Mouse (Mus musculus) liver, embryonic 16.5 days (tissue): ENCODE results near the gene Hspa1l. TPM values are rescaled to one million over a fixed set of nuclear protein-coding genes. Genes with fewer than 3 reads are reported as not detected.
"Not testable (repeated sequence)": the region's sequence is repeated elsewhere in the genome, so short reads cannot be mapped to it uniquely, and the experiment has no call there.

Experiments
- ATAC-seq: fragments of 200-750 bp; cut with Nextera tagmentation; 2 replicates; pipeline ENCODE4 v1.8.0; 2017; ENCODE audit warnings: low read depth, mild to moderate bottlenecking, moderate number of reproducible peaks, moderate library complexity
- H3K27ac ChIP-seq: fragments of 300-500 bp; sonication (generic); 2 replicates; pipeline ENCODE4 v1.5.1; 2014; ENCODE audit warnings: mild to moderate bottlenecking, low read length
- H3K27me3 ChIP-seq: fragments of 300-500 bp; sonication (generic); 2 replicates; pipeline ENCODE4 v1.6.1; 2014; ENCODE audit warnings: low read depth, low read length, mixed read lengths; ENCODE audit not compliant: control insufficient read depth, insufficient read depth
- H3K36me3 ChIP-seq: fragments of 300-500 bp; sonication (generic); 2 replicates; pipeline ENCODE4 v1.6.1; 2014; ENCODE audit warnings: mild to moderate bottlenecking; ENCODE audit not compliant: control insufficient read depth, insufficient read depth
- H3K4me1 ChIP-seq: fragments of 300-500 bp; sonication (generic); 2 replicates; pipeline ENCODE4 v1.6.1; 2014; ENCODE audit warnings: low read depth, low read length, mixed read lengths; ENCODE audit not compliant: control insufficient read depth
- H3K4me2 ChIP-seq: fragments of 300-500 bp; sonication (generic); 2 replicates; pipeline ENCODE4 v1.6.1; 2014; ENCODE audit warnings: low read depth, low read length, mixed read lengths
- H3K4me3 ChIP-seq: fragments of 300-500 bp; sonication (generic); 2 replicates; pipeline ENCODE4 v1.5.1; 2014; ENCODE audit warnings: low read depth, mild to moderate bottlenecking, low read length
- H3K9ac ChIP-seq: fragments of 300-500 bp; sonication (generic); 2 replicates; pipeline ENCODE4 v1.6.1; 2014; ENCODE audit warnings: low read depth, low read length
- H3K9me3 ChIP-seq: fragments of 300-500 bp; sonication (generic); replicated peaks from 2 replicates; pipeline ENCODE4 v1.6.1; 2016; ENCODE audit warnings: low read length; ENCODE audit not compliant: control insufficient read depth
- WGBS: fragments of 180-500 bp; shearing (Covaris S2); extraction: QIAGEN DNeasy Blood & Tissue Kit; methylation state at CpG from one replicate; pipeline ENCODE4 v1.1.7; 2014; ENCODE audit not compliant: insufficient replicate concordance; 5-methylcytosine and 5-hydroxymethylcytosine counted together
- polyA plus RNA-seq: library from polyadenylated mRNA; unstranded; fragments of >200 nt; fragmentation: Nextera tagmentation; extraction: Ambion mirVana; gene quantifications from 2 replicates; pipeline ENCODE4 v1.2.1, GENCODE M21; 2015

The Hspa1l gene
- polyA plus RNA-seq, 1 experiment from 2014 or later, result 0.27 TPM

- Histone ChIP-seq H3K9me3 (no peaks in the 10 kb centered on the region), H3K4me3 (peak overlapping the region; percentile 82), H3K27ac (peak overlapping the region; percentile 51), H3K4me1 (peaks cover 28% of the 10 kb centered on the region), H3K36me3 (peaks cover 10% of the 10 kb centered on the region), H3K4me2 (peak overlapping the region; percentile 95), H3K27me3 (no peaks in the 10 kb centered on the region), H3K9ac (peak overlapping the region; percentile 82; the same call in 1 of the 2 replicates)
- 63% methylated on average over 5 of the region's 5 CpGs for WGBS
- ATAC-seq, result no peak
Measured at GRCm38 (mm10) chr17:34997142-34997483, 24.6 kb downstream of the Hspa1l start.

- no peak for ATAC-seq
- Histone ChIP-seq H3K27ac (peak overlapping the region; percentile 95), H3K4me3 (peak overlapping the region; percentile 82), H3K4me1 (peaks cover 43% of the 10 kb centered on the region), H3K27me3 (no peaks in the 10 kb centered on the region), H3K9ac (peak overlapping the region; percentile 82), H3K36me3 (peaks cover 10% of the 10 kb centered on the region), H3K4me2 (peak overlapping the region; percentile 95), H3K9me3 (no peaks in the 10 kb centered on the region)
- WGBS, result 62% methylated on average over 15 of the region's 15 CpGs
Measured at GRCm38 (mm10) chr17:34998526-34999430, 26.3 kb downstream of the Hspa1l start.

- not testable (repeated sequence) for H3K27me3 ChIP-seq, H3K9me3 ChIP-seq
- H3K9ac ChIP-seq, result peak overlapping the region; percentile 95
- WGBS, result 6% methylated on average over 28 of the region's 32 CpGs
- H3K4me1 ChIP-seq, result peaks cover 49% of the 10 kb centered on the region
- ATAC-seq, result peak; percentile 20; the same call in 1 of the 2 replicates
- peak overlapping the region; percentile 82 for H3K4me3 ChIP-seq
- peaks cover 21% of the 10 kb centered on the region for H3K36me3 ChIP-seq
- peak overlapping the region; percentile 97 for H3K27ac ChIP-seq
- peak overlapping the region; percentile 95 for H3K4me2 ChIP-seq
Measured at GRCm38 (mm10) chr17:34999871-35000716, 27.6 kb downstream of the Hspa1l start.

DNA sequence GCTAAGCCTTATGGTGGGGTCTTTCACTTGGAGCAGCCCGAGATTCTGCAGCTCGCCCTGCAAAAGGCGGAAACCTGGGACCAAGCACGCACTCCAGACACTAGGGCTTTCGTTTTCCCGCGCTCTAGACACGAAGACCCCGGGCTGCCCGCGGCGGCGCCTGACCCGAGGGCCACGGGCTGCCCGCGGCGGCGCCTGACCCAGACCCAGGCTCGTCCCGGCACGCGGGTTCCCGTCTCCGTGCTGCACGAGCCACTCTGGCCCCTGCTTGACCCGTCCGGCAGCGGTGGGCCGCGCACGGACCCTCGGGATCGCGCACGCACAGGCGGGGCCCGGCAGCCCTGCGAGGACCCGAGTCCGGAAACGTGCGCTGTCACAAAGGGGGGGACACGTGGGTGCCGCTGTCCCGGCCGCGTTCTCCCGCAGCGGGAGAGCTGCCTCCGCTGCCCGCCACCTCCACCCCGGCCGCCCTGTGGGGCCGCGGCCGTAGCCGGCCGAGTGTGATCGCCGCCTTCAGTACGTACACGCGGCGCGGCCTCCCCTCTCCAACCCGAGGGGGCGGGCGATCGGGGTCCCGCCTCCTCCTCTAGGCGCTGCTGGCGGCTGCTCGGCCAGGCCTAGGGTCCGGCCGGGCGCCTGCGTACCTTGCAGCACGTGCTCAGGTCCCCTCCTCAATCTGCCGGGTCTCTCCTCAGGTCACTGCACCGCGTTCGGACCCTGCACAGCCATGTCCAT lies 28.4 kb downstream of the Hspa1l start, which contains the start of gene Vars:
Vars (plus strand) TSS at position 271 of the 735 bp plus-strand sequence.
- WGBS, result under 1% methylated on average over 77 of the region's 83 CpGs
- Histone ChIP-seq H3K36me3 (peaks cover 29% of the 10 kb centered on the region), H3K9me3 (no peaks in the 10 kb centered on the region), H3K27ac (peak within 1 kb of the TSS; percentile 97), H3K4me3 (peak within 1 kb of the TSS; percentile 82), H3K4me2 (peak within 1 kb of the TSS; percentile 95), H3K4me1 (peaks cover 49% of the 10 kb centered on the region), H3K9ac (peak within 1 kb of the TSS; percentile 95), H3K27me3 (no peaks in the 10 kb centered on the region)
- ATAC-seq, result peak; percentile 83

DNA sequence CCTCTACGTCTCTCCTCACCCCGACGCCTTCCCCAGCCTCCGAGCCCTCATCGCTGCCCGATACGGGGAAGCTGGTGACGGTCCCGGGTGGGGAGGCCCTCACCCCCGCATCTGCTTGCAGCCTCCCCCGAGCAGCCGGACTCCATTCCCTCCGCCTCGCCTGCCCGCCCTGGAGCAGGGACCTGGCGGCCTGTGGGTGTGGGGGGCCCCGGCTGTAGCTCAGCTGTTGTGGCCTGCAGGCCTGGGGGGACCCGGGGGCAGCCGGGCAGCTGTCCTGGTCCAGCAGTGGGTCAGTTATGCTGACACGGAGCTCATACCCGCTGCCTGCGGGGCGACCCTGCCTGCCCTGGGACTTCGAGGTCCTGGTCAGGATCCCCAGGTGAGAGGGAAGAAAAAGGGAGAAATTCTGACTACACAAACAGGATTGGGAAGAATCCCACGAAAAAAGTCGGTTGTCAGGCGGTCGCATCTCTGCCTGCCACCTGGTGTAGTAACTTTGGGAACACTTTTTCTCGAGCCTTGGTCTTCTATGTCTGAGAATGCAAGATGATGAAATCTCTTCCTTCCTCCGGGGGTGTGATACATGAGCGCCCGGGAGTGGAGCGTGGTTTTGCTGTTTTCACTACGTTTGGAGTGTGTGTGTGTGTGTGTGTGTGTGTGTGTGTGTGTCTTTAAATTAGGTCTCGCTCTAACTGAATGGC lies 29.1 kb downstream of the Hspa1l start:
- Histone ChIP-seq H3K4me1 (peaks cover 46% of the 10 kb centered on the region), H3K27ac (peak overlapping the region; percentile 97), H3K27me3 (no peaks in the 10 kb centered on the region), H3K4me3 (peak overlapping the region; percentile 82), H3K4me2 (peak overlapping the region; percentile 95), H3K9ac (peak overlapping the region; percentile 95), H3K9me3 (no peaks in the 10 kb centered on the region), H3K36me3 (peaks cover 31% of the 10 kb centered on the region)
- WGBS, result under 1% methylated on average over 35 of the region's 35 CpGs
- peak; percentile 6 for ATAC-seq

- Histone ChIP-seq H3K9me3 (no peaks in the 10 kb centered on the region), H3K27me3 (no peaks in the 10 kb centered on the region), H3K4me3 (peak overlapping the region; percentile 82), H3K36me3 (peaks cover 31% of the 10 kb centered on the region), H3K9ac (peak overlapping the region; percentile 95), H3K4me2 (peak overlapping the region; percentile 95), H3K4me1 (peaks cover 40% of the 10 kb centered on the region), H3K27ac (peak overlapping the region; percentile 97)
- 2% methylated on average over 12 of the region's 12 CpGs for WGBS
- ATAC-seq, result peak; percentile 11; the same call in 1 of the 2 replicates
Measured at GRCm38 (mm10) chr17:35002153-35002865, 29.8 kb downstream of the Hspa1l start.

DNA sequence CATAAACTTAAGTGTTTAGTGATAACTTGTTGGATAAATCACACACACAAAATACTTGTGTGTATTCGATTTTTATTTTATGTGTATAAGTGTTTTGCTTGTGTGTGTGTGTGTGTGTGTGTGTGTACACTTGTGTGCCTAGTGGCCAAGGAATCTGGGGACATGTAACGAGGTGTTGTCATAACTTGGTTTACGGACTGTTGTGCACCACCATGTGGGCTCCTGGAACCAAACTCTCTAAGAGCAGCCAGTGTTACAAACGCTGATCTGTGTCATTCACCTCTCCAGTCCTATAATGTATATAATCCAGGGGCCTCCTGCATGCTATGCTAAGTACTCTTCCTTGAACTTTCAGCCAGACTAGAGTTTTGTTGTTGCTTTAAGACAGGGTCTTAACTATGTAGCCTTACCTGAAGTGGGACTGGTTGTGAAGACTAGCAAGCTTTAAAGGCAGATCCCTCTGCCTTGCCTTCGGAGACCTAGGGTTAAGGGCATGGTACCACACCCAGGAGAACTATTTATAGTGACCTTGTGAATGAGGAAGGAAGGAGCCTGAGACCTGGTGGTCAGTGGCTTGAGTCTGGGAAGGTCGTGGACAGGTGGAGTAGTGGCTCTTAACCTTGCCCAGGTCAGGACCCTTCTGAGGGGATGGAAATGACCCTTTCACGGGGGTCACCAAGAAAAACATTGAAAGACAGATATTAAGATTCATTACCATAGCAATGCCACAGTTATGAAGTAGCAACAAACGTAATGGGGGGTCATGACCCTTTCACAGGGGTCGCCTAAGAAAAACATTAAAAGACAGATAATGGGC lies 30.7 kb downstream of the Hspa1l start:
- Histone ChIP-seq H3K9me3 (no peaks in the 10 kb centered on the region), H3K4me1 (peaks cover 32% of the 10 kb centered on the region), H3K4me2 (peak overlapping the region; percentile 95), H3K27ac (peak overlapping the region; percentile 97), H3K9ac (peak overlapping the region; percentile 95), H3K36me3 (peaks cover 31% of the 10 kb centered on the region), H3K27me3 (no peaks in the 10 kb centered on the region), H3K4me3 (peak overlapping the region; percentile 82)
- 35% methylated on average over 9 of the region's 9 CpGs for WGBS
- no peak for ATAC-seq
